Mouse (Mus musculus): ENCODE measurements around the gene Odf3l2.

DNA sequence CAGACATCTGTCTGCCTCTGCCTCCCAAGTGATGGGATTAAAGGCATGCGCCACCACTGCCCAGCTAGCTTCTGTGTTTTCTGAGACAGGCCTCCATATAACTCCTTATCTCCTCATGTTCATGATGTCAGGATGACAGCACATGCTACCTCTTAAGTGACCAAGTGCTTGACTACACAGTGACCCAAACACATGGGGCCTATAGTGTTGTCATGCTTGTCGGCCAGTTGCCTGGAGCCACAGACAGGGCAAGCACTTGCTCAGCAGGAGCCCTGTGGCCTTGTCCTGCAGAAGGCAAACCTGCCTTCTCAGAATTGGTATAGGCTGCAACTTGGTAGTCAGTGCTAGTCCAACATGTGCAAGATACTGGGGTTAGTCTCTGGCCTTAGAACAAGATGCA lies 40.7 kb upstream of the Odf3l2 start:
- no peak for TF ChIP-seq CTCF (IDR thresholded peaks at IDR 0.05)
- TF ChIP-seq EP300 (IDR thresholded peaks at IDR 0.05), result no peak

Measured in lung, postnatal 0 days (tissue).